Comparison of ENCODE assay signal across 8 mouse cellular contexts in the genomic region with DNA sequence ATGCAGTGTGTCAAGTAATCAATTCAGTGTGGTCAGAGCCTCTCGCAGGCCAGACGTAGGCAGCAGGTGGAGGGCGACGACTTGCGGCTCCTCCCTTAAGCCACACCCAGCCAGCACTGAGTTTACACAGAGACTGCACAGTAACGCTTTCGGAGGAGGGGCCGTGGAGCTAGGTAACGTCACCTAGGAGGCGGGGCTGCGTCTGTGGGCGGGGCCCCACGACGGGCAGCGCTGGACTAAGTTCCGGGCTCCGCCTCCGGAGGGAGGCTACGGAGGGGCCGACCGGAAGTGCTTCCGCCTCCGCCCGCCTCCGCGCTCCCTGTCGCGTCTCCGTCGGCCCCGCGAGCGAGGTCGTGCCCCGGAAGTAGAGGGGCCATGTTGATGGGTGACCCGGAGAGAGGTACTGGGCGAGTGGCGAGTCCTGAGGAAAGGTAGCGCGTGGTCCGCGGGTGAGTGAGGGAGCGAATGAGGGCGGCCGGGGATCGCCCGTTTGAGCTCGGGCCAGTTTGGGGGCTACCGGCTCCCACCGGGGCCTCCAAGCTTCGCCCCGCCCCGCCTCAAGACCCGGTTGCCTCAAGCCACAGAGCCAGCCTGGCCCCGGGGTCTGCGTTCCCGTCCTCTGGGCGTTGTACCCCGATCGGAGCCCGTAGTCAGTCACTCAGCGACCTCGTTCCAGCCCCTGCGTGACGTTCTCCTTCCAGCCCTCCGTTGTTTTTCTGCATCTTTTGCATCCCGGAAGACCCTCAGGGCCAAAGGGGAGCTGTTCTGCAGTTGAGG. TPM values are rescaled to one million over a fixed set of nuclear protein-coding genes. Genes with fewer than 3 reads are reported as not detected.
DNase-seq lines count a peak whose midpoint lies in the region; ATAC-seq lines count a peak whose summit lies in the region.

A gene (plus strand): TSS at position 286 of the 777 bp plus-strand sequence.

- intact Hi-C loops in gastrocnemius, postnatal 14 days (cut with DNase I; ENCODE audit: low total_unique reads): no loop called here
- intact Hi-C loops in left cerebral cortex, postnatal 10 days (cut with DNase I): no loop called here

- peak; percentile 94 for DNase-seq in adipocyte (ENCODE audit: low spot score)
- peak; percentile 99 for DNase-seq in embryo, embryonic 10 days (ENCODE audit: low spot score)
- DNase-seq in gastrocnemius, postnatal 14 days: peak; percentile 97
- peak; percentile 93 to 99 for DNase-seq in left cerebral cortex, postnatal 10 days (ENCODE audit: extremely low spot score in 1 of 2, low spot score in 2 of 2)
- DNase-seq in right cerebral cortex, postnatal 25 days: peak; percentile 98
- DNase-seq in urinary bladder, postnatal 4 days (ENCODE audit: low spot score in 2 of 2): peak; percentile 97

- peak; percentile 100 for ATAC-seq in inflammation-experienced regulatory T-cells, adult 6 months
- ATAC-seq in megakaryocyte-erythroid progenitor cell, adult 5-6 weeks (replicated peaks; ENCODE audit: low FRiP score, low TSS enrichment, poor library complexity, severe bottlenecking): peak; percentile 97

RNA-seq across cellular contexts. Expression of the gene that starts here (rescaled TPM):
- total RNA-seq in gastrocnemius, postnatal 14 days (2021): 10 to 100 TPM; 20.7 TPM
- 10 to 100 TPM; 29.1 to 39.4 (median 34.2) TPM for polyA plus RNA-seq in inflammation-experienced regulatory T-cells, adult 6 months (2017; shearing (Covaris generic))
- 10 to 100 TPM; 30.7 to 31.1 TPM for total RNA-seq in left cerebral cortex, postnatal 10 days (2021)
- total RNA-seq in megakaryocyte-erythroid progenitor cell, adult 5-6 weeks (2014; fragmentation: Nextera tagmentation): 29.0 and 36.7 TPM in 2 replicates
- total RNA-seq in megakaryocyte-erythroid progenitor cell, adult 5-6 weeks (2017): 21.2 and 25.8 TPM in 2 replicates

Comparison
In these comparisons a context has a peak if more than half of its experiments do, and no peak if none do; other contexts are left out.
1. Peak in every context shown above with its lines: DNase-seq and ATAC-seq.